Mouse (Mus musculus): Measurements from ENCODE around the gene Jph2. TPM values are rescaled to one million over a fixed set of nuclear protein-coding genes. Genes with fewer than 3 reads are reported as not detected.

Jph2 gene
- polyA plus RNA-seq, 2 experiments, result 0.03 to 0.07 TPM

- DNase-seq (ENCODE audit: low read depth in 3 of 3, low spot score in 3 of 3), result no peak
- H3K27ac ChIP-seq, result no peak overlapping the region
- 66% methylated on average over 8 of the region's 8 CpGs for whole genome bisulfite sequencing (ENCODE audit: insufficient replicate concordance)
- no peaks in the 10 kb centered on the region for H3K4me1 ChIP-seq (replicated peaks; ENCODE audit: control insufficient read depth in 2 of 2, insufficient read depth in 2 of 2, low read length in 1 of 2)
- H3K27me3 ChIP-seq (ENCODE audit: control insufficient read depth, insufficient read depth, low read length), result peaks cover 1% of the 10 kb centered on the region; the same call in 1 of the 2 replicates
- H3K9ac ChIP-seq (replicated peaks), result no peak overlapping the region
- no peak for ATAC-seq (ENCODE audit: insufficient read depth)
- H3K4me2 ChIP-seq (ENCODE audit: low read depth), result no peak overlapping the region
- no peak for TF ChIP-seq EP300 (IDR thresholded peaks at IDR 0.05; ENCODE audit: low read depth)
- TF ChIP-seq CTCF (IDR thresholded peaks at IDR 0.05; ENCODE audit: low read depth), result no peak
- no peaks in the 10 kb centered on the region for H3K36me3 ChIP-seq (replicated peaks; ENCODE audit: control insufficient read depth, insufficient read depth, low read depth)
- H3K9me3 ChIP-seq (ENCODE audit: control insufficient read depth, low read length), result no peaks in the 10 kb centered on the region
- no peak overlapping the region for H3K4me3 ChIP-seq (ENCODE audit: insufficient read depth in 1 of 2, low read depth in 2 of 2, low read length in 2 of 2)
Measured at GRCm38 (mm10) chr2:163381246-163381645, 16.5 kb downstream of the Jph2 start.

GRCm38 (mm10) chr2:163379366-163379765 is 18.4 kb downstream of the Jph2 start:
- Histone ChIP-seq H3K4me3 (ENCODE audit: insufficient read depth in 1 of 2, low read depth in 2 of 2, low read length in 2 of 2) (no peak overlapping the region), H3K4me1 (replicated peaks; ENCODE audit: control insufficient read depth in 2 of 2, insufficient read depth in 2 of 2, low read length in 1 of 2) (no peaks in the 10 kb centered on the region), H3K36me3 (replicated peaks; ENCODE audit: control insufficient read depth, insufficient read depth, low read depth) (no peaks in the 10 kb centered on the region), H3K9ac (replicated peaks) (no peak overlapping the region), H3K4me2 (ENCODE audit: low read depth) (no peak overlapping the region), H3K9me3 (ENCODE audit: control insufficient read depth, low read length) (no peaks in the 10 kb centered on the region), H3K27me3 (ENCODE audit: control insufficient read depth, insufficient read depth, low read length) (peaks cover 18% of the 10 kb centered on the region), H3K27ac (no peak overlapping the region)
- TF ChIP-seq EP300 (IDR thresholded peaks at IDR 0.05; ENCODE audit: low read depth) (no peak), CTCF (IDR thresholded peaks at IDR 0.05; ENCODE audit: low read depth) (no peak)
- DNase-seq (ENCODE audit: low read depth in 3 of 3, low spot score in 3 of 3) (no peak), ATAC-seq (ENCODE audit: insufficient read depth) (no peak)
- WGBS (ENCODE audit: insufficient replicate concordance), result 60% methylated on average over 5 of the region's 5 CpGs

- H3K4me1 ChIP-seq (replicated peaks; ENCODE audit: control insufficient read depth in 2 of 2, insufficient read depth in 2 of 2, low read length in 1 of 2), result no peaks in the 10 kb centered on the region
- ATAC-seq (ENCODE audit: insufficient read depth) (no peak), DNase-seq (ENCODE audit: low read depth in 3 of 3, low spot score in 3 of 3) (no peak)
- no peaks in the 10 kb centered on the region for H3K36me3 ChIP-seq (replicated peaks; ENCODE audit: control insufficient read depth, insufficient read depth, low read depth)
- no peak overlapping the region for H3K27ac ChIP-seq
- H3K4me3 ChIP-seq (ENCODE audit: insufficient read depth in 1 of 2, low read depth in 2 of 2, low read length in 2 of 2), result no peak overlapping the region
- H3K4me2 ChIP-seq (ENCODE audit: low read depth), result no peak overlapping the region
- H3K9ac ChIP-seq (replicated peaks), result no peak overlapping the region
- TF ChIP-seq CTCF (IDR thresholded peaks at IDR 0.05; ENCODE audit: low read depth) (no peak), EP300 (IDR thresholded peaks at IDR 0.05; ENCODE audit: low read depth) (no peak)
- H3K27me3 ChIP-seq (ENCODE audit: control insufficient read depth, insufficient read depth, low read length), result peaks cover 18% of the 10 kb centered on the region
- WGBS (ENCODE audit: insufficient replicate concordance), result 33% methylated on average over 33 of the region's 33 CpGs
- H3K9me3 ChIP-seq (ENCODE audit: control insufficient read depth, low read length), result no peaks in the 10 kb centered on the region
Measured at GRCm38 (mm10) chr2:163376082-163376481, 21.7 kb downstream of the Jph2 start.

GRCm38 (mm10) chr2:163375468-163375867 is 22.3 kb downstream of the Jph2 start:
- peaks cover 18% of the 10 kb centered on the region for H3K27me3 ChIP-seq (ENCODE audit: control insufficient read depth, insufficient read depth, low read length)
- H3K27ac ChIP-seq, result no peak overlapping the region
- TF ChIP-seq CTCF (IDR thresholded peaks at IDR 0.05; ENCODE audit: low read depth), result no peak
- no peak for TF ChIP-seq EP300 (IDR thresholded peaks at IDR 0.05; ENCODE audit: low read depth)
- H3K4me1 ChIP-seq (replicated peaks; ENCODE audit: control insufficient read depth in 2 of 2, insufficient read depth in 2 of 2, low read length in 1 of 2), result no peaks in the 10 kb centered on the region
- no peaks in the 10 kb centered on the region for H3K9me3 ChIP-seq (ENCODE audit: control insufficient read depth, low read length)
- H3K9ac ChIP-seq (replicated peaks), result no peak overlapping the region
- DNase-seq (ENCODE audit: low read depth in 3 of 3, low spot score in 3 of 3) (no peak), ATAC-seq (ENCODE audit: insufficient read depth) (no peak)
- 39% methylated on average over 35 of the region's 35 CpGs for WGBS (ENCODE audit: insufficient replicate concordance)
- H3K36me3 ChIP-seq (replicated peaks; ENCODE audit: control insufficient read depth, insufficient read depth, low read depth), result no peaks in the 10 kb centered on the region
- no peak overlapping the region for H3K4me2 ChIP-seq (ENCODE audit: low read depth)
- H3K4me3 ChIP-seq (ENCODE audit: insufficient read depth in 1 of 2, low read depth in 2 of 2, low read length in 2 of 2), result no peak overlapping the region

- no peak for ATAC-seq (ENCODE audit: insufficient read depth)
- H3K27me3 ChIP-seq (ENCODE audit: control insufficient read depth, insufficient read depth, low read length), result peaks cover 18% of the 10 kb centered on the region
- 48% methylated on average over 1 of the region's 1 CpGs for WGBS (ENCODE audit: insufficient replicate concordance)
Measured at GRCm38 (mm10) chr2:163372627-163373026, 25.2 kb downstream of the Jph2 start.

More at GRCm38 (mm10) chr2:163372627-163373026, 25.2 kb downstream of the Jph2 start:
- no peaks in the 10 kb centered on the region for H3K9me3 ChIP-seq (ENCODE audit: control insufficient read depth, low read length)
- H3K4me2 ChIP-seq (ENCODE audit: low read depth), result no peak overlapping the region
- H3K9ac ChIP-seq (replicated peaks), result no peak overlapping the region
- no peaks in the 10 kb centered on the region; a peak in 1 of 4 replicates for H3K4me1 ChIP-seq (replicated peaks; ENCODE audit: control insufficient read depth in 2 of 2, insufficient read depth in 2 of 2, low read length in 1 of 2)
- TF ChIP-seq CTCF (IDR thresholded peaks at IDR 0.05; ENCODE audit: low read depth), result no peak
- TF ChIP-seq EP300 (IDR thresholded peaks at IDR 0.05; ENCODE audit: low read depth), result no peak
- no peaks in the 10 kb centered on the region for H3K36me3 ChIP-seq (replicated peaks; ENCODE audit: control insufficient read depth, insufficient read depth, low read depth)
- H3K27ac ChIP-seq, result no peak overlapping the region
- no peak overlapping the region for H3K4me3 ChIP-seq (ENCODE audit: insufficient read depth in 1 of 2, low read depth in 2 of 2, low read length in 2 of 2)
- no peak for DNase-seq (ENCODE audit: low read depth in 3 of 3, low spot score in 3 of 3)
